Mouse (Mus musculus): ENCODE measurements around the gene Ube2h. TPM values are rescaled to one million over a fixed set of nuclear protein-coding genes. Genes with fewer than 3 reads are reported as not detected.

The Ube2h gene
- total RNA-seq, 2 experiments from 2014 or later: 64.8 to 68.6 TPM

- DNase-seq: no peak
These were observed 108.2 kb downstream of the Ube2h start for GRCm38 (mm10) chr6:30196143-30196542.

GRCm38 (mm10) chr6:30195656-30196055 lies 108.7 kb downstream of the Ube2h start:
- DNase-seq: no peak

- DNase-seq: no peak
These were observed 120.7 kb downstream of the Ube2h start for GRCm38 (mm10) chr6:30183624-30184023.

- no peak for DNase-seq
These were observed 122.3 kb downstream of the Ube2h start for GRCm38 (mm10) chr6:30182038-30182437.

- no peak for DNase-seq
These were observed 124.0 kb downstream of the Ube2h start for GRCm38 (mm10) chr6:30180321-30180720.

- DNase-seq: no peak
These were observed 125.3 kb downstream of the Ube2h start for GRCm38 (mm10) chr6:30179046-30179445.

- DNase-seq: no peak
These were observed 126.2 kb downstream of the Ube2h start for GRCm38 (mm10) chr6:30178023-30178639.

- no peak for DNase-seq
These were observed 127.0 kb downstream of the Ube2h start for GRCm38 (mm10) chr6:30177305-30177704.

GRCm38 (mm10) chr6:30176496-30176895 lies 127.8 kb downstream of the Ube2h start:
- no peak for DNase-seq

GRCm38 (mm10) chr6:30175918-30176421 lies 128.4 kb downstream of the Ube2h start:
- no peak for DNase-seq

GRCm38 (mm10) chr6:30175225-30175917 lies 129.0 kb downstream of the Ube2h start:
- no peak for DNase-seq

GRCm38 (mm10) chr6:30174461-30175224 lies 129.7 kb downstream of the Ube2h start:
- no peak for DNase-seq

GRCm38 (mm10) chr6:30173551-30174460 lies 130.5 kb downstream of the Ube2h start:
- no peak for DNase-seq

GRCm38 (mm10) chr6:30172820-30173550 lies 131.4 kb downstream of the Ube2h start:
- DNase-seq: peak; percentile 32

GRCm38 (mm10) chr6:30172441-30172819 lies 131.9 kb downstream of the Ube2h start:
- no peak for DNase-seq

- DNase-seq: no peak
These were observed 132.4 kb downstream of the Ube2h start for GRCm38 (mm10) chr6:30171967-30172366.

GRCm38 (mm10) chr6:30171226-30171625 lies 133.1 kb downstream of the Ube2h start:
- no peak for DNase-seq

- DNase-seq: no peak
These were observed 135.2 kb downstream of the Ube2h start for GRCm38 (mm10) chr6:30169148-30169547.

GRCm38 (mm10) chr6:30168275-30168674 lies 136.1 kb downstream of the Ube2h start:
- DNase-seq: no peak

- no peak for DNase-seq
These were observed 137.1 kb downstream of the Ube2h start for GRCm38 (mm10) chr6:30167192-30167591.

GRCm38 (mm10) chr6:30166349-30166748 lies 138.0 kb downstream of the Ube2h start:
- no peak for DNase-seq

Measured in gastrocnemius, postnatal 10 days (tissue).